Mouse (Mus musculus): ENCODE measurements around the gene Gm47969.
"Not testable (repeated sequence)": the region's sequence is repeated elsewhere in the genome, so short reads cannot be mapped to it uniquely, and the experiment has no call there.

Gm47969 gene

GRCm38 (mm10) chr1:83044882-83045427 is at the start of gene Gm47969:
TSS of gene Gm47969 (plus strand) at chr1:83044932.
- DNase-seq: no peak

GRCm38 (mm10) chr1:83000306-83000705 is 44.4 kb upstream of the Gm47969 start, which contains the start of gene Gm47959:
TSS of gene Gm47959 (plus strand) at chr1:83000548.
- DNase-seq: not testable (repeated sequence)

- DNase-seq: no peak
Observed at GRCm38 (mm10) chr1:83006218-83007179, 38.2 kb upstream of the Gm47969 start.

- no peak for DNase-seq
Observed at GRCm38 (mm10) chr1:83007471-83007870, 37.3 kb upstream of the Gm47969 start.

- no peak for DNase-seq
Observed at GRCm38 (mm10) chr1:83014477-83014876, 30.3 kb upstream of the Gm47969 start.

- DNase-seq: no peak
Observed at GRCm38 (mm10) chr1:83015329-83015879, 29.3 kb upstream of the Gm47969 start.

GRCm38 (mm10) chr1:83016556-83016955 is 28.2 kb upstream of the Gm47969 start:
- no peak for DNase-seq

- no peak for DNase-seq
Observed at GRCm38 (mm10) chr1:83031950-83032349, 12.8 kb upstream of the Gm47969 start.

GRCm38 (mm10) chr1:83032508-83032907 is 12.2 kb upstream of the Gm47969 start:
- no peak for DNase-seq

GRCm38 (mm10) chr1:83034509-83034908 is 10.2 kb upstream of the Gm47969 start:
- DNase-seq: no peak

- no peak for DNase-seq
Observed at GRCm38 (mm10) chr1:83036892-83037667, 7.7 kb upstream of the Gm47969 start.

- peak; percentile 19 for DNase-seq
Observed at GRCm38 (mm10) chr1:83038109-83038672, 6.5 kb upstream of the Gm47969 start, which contains the start of gene Slc19a3. TSS of gene Slc19a3 (minus strand) at chr1:83038448.

- no peak for DNase-seq
Observed at GRCm38 (mm10) chr1:83039080-83039479, 5.7 kb upstream of the Gm47969 start.

- no peak for DNase-seq
Observed at GRCm38 (mm10) chr1:83042380-83042779, 2.4 kb upstream of the Gm47969 start, which contains the start of gene Krtap28-10. TSS of gene Krtap28-10 (minus strand) at chr1:83042480.

GRCm38 (mm10) chr1:83058481-83058880 is 13.7 kb downstream of the Gm47969 start:
- no peak for DNase-seq

GRCm38 (mm10) chr1:83059278-83059677 is 14.5 kb downstream of the Gm47969 start, which contains the start of gene A030005K14Rik:
TSS of gene A030005K14Rik (minus strand) at chr1:83059378.
- no peak for DNase-seq

- DNase-seq: no peak
Observed at GRCm38 (mm10) chr1:83060643-83061042, 15.9 kb downstream of the Gm47969 start, which contains the start of gene Krtap28-13. TSS of gene Krtap28-13 (plus strand) at chr1:83060930.

- DNase-seq: no peak
Observed at GRCm38 (mm10) chr1:83064851-83065250, 20.1 kb downstream of the Gm47969 start.

- no peak for DNase-seq
Observed at GRCm38 (mm10) chr1:83066577-83066976, 21.8 kb downstream of the Gm47969 start.

- DNase-seq: peak; percentile 9
Observed at GRCm38 (mm10) chr1:83067205-83067604, 22.5 kb downstream of the Gm47969 start.

- DNase-seq: no peak
Observed at GRCm38 (mm10) chr1:83075526-83076189, 30.9 kb downstream of the Gm47969 start.

Measured in right cerebral cortex, postnatal 14 days (tissue).